Mouse (Mus musculus) olfactory bulb, adult 2 months (tissue): ENCODE measurements at regions not wholly inside any gene's neighbourhood (a gene's known extent, or its start where the extent isn't known, plus 50 kb on each side); places are given as distances from the start of the nearest gene placed in this dataset.
"Not testable (repeated sequence)": the region's sequence is repeated elsewhere in the genome, so short reads cannot be mapped to it uniquely, and the experiment has no call there.

ENCODE experiments used
- H3K27ac ChIP-seq: fragments of 200-500 bp; 2 replicates; pipeline ENCODE4 v1.5.1; 2012; ENCODE audit warnings: low read depth, low read length; ENCODE audit not compliant: insufficient read depth
- H3K4me1 ChIP-seq: fragments of 200-500 bp; 2 replicates; pipeline ENCODE4 v1.6.1; 2012; ENCODE audit warnings: low read length; ENCODE audit not compliant: control insufficient read depth, insufficient read depth
- H3K4me3 ChIP-seq: fragments of 200-500 bp; 2 replicates; pipeline ENCODE4 v1.5.1; 2012; ENCODE audit warnings: mild to moderate bottlenecking, low read depth, low read length, moderate library complexity; ENCODE audit not compliant: insufficient read depth
- CTCF ChIP-seq: fragments of 200-500 bp; IDR thresholded peaks from 2 replicates; pipeline ENCODE4 v1.5.1; 2012; ENCODE audit warnings: low read depth, mild to moderate bottlenecking, low read length, moderate library complexity; ENCODE audit not compliant: insufficient read depth
- POLR2A ChIP-seq: fragments of 200-500 bp; IDR thresholded peaks from 2 replicates; pipeline ENCODE4 v1.6.1; 2012; ENCODE audit warnings: mild to moderate bottlenecking, low read depth, low read length, moderate library complexity; ENCODE audit not compliant: insufficient read depth
- WGBS: fragments of 180-500 bp; shearing (Covaris S2); methylation state at CpG from one replicate; pipeline ENCODE4 v1.1.7; 2018; 5-methylcytosine and 5-hydroxymethylcytosine counted together

DNA sequence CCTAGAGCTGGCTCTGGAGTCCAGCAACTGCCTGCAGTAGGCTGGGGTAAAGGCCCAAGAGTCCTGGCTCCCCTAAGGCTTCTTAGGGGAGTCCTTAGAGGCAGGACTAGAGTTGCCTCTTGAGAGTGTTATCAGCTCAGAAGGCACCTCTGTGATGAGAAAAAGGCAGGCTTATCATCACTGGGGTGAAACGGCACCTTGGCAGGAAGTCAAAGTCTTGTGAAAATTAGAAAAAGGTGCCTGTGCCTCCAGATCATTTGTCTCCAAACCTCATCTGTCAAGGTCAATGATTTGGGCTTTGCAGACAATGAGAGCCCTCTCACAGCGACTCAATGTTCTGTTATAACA, 112.8 kb downstream of the Apob start:
- TF ChIP-seq CTCF, result no peak
- no peak for TF ChIP-seq POLR2A
- H3K4me3 ChIP-seq, result no peak overlapping the region
- peaks cover 2% of the 10 kb centered on the region; the same call in 1 of the 2 replicates for H3K4me1 ChIP-seq
- WGBS, result 59% methylated on average over 2 of the region's 2 CpGs
- H3K27ac ChIP-seq, result no peak overlapping the region

DNA sequence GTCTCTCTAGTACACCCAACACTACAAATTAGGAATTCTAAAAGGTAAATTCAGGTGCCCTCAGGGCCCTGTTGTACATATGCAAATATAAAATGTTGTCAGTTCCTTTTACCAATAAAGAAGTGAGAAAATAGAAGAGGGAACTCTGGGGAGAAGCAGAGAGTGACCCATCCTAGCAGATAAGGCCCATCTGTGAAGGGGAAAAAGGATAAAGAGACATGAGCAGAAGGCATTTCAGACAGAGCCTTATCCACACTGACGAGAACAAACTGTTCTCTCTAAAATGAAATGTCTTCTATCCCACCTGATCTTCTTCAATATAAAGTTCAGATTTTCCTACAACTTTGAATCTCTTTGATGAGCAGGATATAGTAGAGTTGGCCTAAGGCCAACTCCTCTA, 114.5 kb upstream of the Ldah start:
- H3K4me1 ChIP-seq, result peaks cover 2% of the 10 kb centered on the region; the same call in 1 of the 2 replicates
- no peak overlapping the region for H3K27ac ChIP-seq
- H3K4me3 ChIP-seq, result no peak overlapping the region
- TF ChIP-seq CTCF, result no peak
- no peak for TF ChIP-seq POLR2A
- WGBS, result 90% methylated on average over 1 of the region's 1 CpGs

DNA sequence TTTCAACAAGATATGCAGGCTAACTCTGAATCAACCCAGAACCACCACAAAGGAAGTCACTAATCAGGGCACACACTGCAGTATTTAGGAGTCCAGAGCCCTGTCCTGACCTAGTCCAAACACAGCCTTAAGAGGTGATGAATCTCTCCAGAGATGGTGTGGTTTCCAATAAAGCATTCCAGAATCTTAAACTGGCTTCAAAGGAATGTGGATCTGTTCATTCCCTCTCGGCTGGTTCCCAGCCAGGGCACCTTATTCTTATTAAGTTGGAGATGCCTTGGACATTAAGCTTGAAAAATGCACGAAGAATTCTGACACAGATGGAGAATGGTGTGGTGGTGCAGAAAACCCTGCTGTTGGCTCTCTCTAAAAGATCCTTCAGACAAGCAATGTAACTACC, 112.0 kb upstream of the Ldah start:
- no peak for TF ChIP-seq POLR2A
- TF ChIP-seq CTCF, result no peak
- 76% methylated on average over 2 of the region's 2 CpGs for WGBS
- Histone ChIP-seq H3K4me3 (no peak overlapping the region), H3K4me1 (no peaks in the 10 kb centered on the region), H3K27ac (no peak overlapping the region)

DNA sequence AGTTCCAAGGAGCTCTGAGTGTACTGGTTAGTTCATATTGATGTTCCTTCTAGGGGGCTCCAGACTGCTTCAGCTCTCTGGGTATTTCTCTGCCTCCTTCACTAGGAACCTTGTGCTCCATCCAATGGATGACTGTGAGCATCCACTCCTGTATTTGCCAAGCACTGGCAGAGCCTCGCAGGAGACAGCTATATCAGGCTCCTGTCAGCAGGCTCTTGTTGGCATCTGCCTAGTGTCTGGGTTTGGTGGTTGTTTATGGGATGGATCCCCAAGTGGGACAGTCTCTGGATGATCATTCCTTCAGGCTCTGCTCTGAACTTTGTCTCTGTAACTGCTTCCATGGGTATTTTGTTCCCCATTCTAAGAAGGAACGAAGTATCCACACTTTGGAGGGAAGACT, 109.5 kb upstream of the Ldah start:
- H3K27ac ChIP-seq, H3K4me3 ChIP-seq, H3K4me1 ChIP-seq: not testable (repeated sequence)
- 78% methylated on average over 2 of the region's 2 CpGs for WGBS

DNA sequence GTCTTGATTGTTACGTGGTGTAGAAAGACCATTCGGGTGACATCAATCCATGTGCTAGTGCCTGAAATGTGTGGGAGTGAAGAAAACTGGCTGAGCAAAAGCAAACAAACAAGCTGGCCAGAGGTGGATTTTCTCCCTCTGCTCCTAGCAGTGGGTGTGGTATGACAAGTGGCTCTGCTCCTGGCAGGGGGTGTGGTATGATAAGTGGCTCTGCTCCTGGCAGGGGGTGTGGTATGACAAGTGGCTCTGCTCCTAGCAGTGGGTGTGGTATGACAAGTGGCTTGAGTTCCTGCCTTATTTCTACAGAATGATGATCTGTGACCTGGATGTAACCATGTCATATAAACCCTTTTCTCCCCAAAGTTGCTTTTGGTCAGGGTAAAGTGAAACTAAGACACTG, 108.8 kb upstream of the Ldah start:
- no peak overlapping the region for H3K4me3 ChIP-seq
- peaks cover 2% of the 10 kb centered on the region; the same call in 1 of the 2 replicates for H3K4me1 ChIP-seq
- WGBS, result 91% methylated on average over 2 of the region's 2 CpGs
- H3K27ac ChIP-seq, result no peak overlapping the region
- TF ChIP-seq POLR2A, result no peak
- no peak for TF ChIP-seq CTCF

DNA sequence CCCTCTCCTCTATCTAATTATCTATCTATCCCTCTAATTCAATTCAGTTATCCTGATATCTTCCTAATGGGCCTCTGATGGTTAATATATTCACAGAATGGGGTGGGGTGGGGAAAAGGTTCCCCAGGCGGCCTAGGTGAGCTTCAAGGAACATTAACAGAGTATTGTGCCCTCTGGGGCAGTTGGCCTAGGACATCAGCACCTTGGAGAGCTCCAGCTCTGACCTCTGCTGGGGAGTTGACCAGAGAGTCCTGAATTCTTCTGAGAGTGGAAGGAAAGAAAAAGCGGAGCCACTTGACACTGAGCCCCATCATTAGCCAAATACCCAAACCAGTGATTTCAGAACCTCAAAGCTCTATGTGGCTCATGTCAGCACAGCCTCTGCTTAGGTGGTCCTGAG, 108.1 kb upstream of the Ldah start:
- no peak for TF ChIP-seq CTCF
- Histone ChIP-seq H3K4me3 (no peak overlapping the region), H3K4me1 (peaks cover 2% of the 10 kb centered on the region; the same call in 1 of the 2 replicates), H3K27ac (no peak overlapping the region)
- WGBS, result 73% methylated on average over 2 of the region's 2 CpGs

DNA sequence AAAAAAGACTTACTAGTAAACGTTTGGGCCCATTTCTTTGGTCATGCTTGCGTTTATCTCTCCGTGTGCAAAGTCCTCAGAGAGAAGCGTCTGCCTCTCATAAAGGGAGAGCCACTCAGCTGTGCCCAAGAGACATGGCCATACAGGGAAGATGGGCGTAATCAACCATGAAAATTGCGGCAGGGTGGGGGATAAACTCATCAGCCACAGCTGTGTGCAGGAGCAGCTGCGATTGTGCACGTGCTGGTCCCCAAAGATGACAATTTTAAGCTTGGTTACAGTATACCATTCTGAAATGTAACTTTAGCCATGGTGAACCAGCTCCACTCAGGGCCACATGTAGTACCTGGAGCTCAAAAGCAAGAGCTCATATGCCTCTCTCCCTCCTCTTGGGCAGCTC, 106.1 kb upstream of the Ldah start:
- Histone ChIP-seq H3K27ac (no peak overlapping the region), H3K4me1 (peaks cover 2% of the 10 kb centered on the region; the same call in 1 of the 2 replicates), H3K4me3 (no peak overlapping the region)
- 64% methylated on average over 8 of the region's 8 CpGs for WGBS
- TF ChIP-seq POLR2A, result no peak
- TF ChIP-seq CTCF, result no peak

DNA sequence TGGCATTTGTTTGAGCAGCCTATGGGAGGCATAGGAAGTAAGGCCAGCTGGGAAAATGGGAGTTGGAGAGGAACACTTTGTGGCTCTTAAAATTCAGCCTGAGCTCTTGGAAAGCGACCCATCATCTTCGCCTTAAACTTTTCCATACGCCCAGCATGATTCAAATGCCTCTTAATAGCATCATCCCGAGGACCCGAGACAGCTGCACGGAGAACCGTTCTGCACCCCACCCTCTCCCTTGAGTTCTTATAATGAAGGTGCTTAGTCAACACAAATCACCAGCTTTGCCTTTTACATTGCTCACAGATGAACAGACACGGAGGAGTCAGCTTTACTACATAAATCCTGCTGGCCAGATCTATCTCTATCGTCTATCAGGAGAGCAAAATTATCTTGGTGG, 104.6 kb upstream of the Ldah start:
- peaks cover 2% of the 10 kb centered on the region; the same call in 1 of the 2 replicates for H3K4me1 ChIP-seq
- no peak for TF ChIP-seq POLR2A
- WGBS, result 52% methylated on average over 9 of the region's 9 CpGs
- H3K27ac ChIP-seq, result 0 out of 2 replicates have a peak overlapping the region, but pooled peaks have one; percentile 20
- no peak overlapping the region for H3K4me3 ChIP-seq

DNA sequence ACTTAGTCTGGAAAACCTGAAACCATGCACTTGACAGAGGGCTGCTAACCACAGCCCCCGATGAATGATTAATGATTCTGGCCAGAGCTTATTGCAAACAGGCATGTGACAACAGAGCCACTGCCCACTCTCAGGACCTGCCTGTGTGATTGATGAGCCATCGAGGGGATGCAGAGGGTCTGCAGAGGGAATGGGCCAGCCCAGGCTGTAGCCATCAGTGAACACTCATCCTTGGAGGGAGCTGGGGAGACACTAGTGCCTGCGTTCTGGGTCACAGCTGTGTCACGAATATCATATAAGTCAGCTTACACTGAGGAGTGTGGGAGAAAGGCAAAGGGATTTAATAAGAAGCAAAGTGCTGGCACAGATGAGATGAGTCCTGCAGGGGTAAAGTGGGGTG, 100.8 kb upstream of the Ldah start:
- 0 out of 2 replicates have a peak, but pooled peaks cover 4% of the 10 kb centered on the region for H3K4me1 ChIP-seq
- H3K4me3 ChIP-seq, result no peak overlapping the region
- 75% methylated on average over 4 of the region's 4 CpGs for WGBS
- TF ChIP-seq POLR2A, result no peak
- no peak overlapping the region for H3K27ac ChIP-seq

DNA sequence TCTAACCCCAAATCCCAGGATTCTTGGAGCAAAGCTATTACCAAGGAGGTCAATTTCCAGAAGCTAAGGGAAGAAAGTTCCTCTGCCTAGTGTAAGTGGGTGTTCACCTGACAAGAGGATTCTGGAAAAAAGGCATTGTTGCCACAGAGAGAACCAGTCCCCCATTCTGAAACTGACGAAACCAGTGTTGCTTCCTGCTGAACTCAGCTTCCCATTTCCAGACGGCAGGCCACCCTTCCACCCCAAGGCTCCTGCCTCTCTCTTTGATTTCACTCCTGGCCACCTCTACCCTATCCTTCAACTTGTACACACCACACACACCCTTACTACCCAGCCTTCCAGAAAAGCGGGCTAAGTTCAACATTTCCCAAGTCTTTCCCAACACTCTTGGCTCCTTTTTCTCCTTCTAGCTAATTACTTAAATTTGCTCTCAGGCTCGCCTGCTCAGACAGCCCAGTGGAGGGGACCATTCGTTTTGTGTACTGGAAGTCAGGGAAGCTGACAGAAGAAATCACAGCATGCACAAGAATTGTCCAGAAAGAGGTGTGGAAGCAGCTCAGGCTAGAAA, 98.6 kb upstream of the Ldah start:
- no peak for TF ChIP-seq POLR2A
- no peak for TF ChIP-seq CTCF
- WGBS, result 70% methylated on average over 5 of the region's 5 CpGs

More for the DNA sequence above, 98.6 kb upstream of the Ldah start:
- Histone ChIP-seq H3K4me1 (0 out of 2 replicates have a peak, but pooled peaks cover 2% of the 10 kb centered on the region), H3K4me3 (no peak overlapping the region), H3K27ac (no peak overlapping the region)
